Mouse (Mus musculus): ENCODE results near the gene Gm17660. TPM values are rescaled to one million over a fixed set of nuclear protein-coding genes. Genes with fewer than 3 reads are reported as not detected.

Gene Gm17660
- total and polyA plus RNA-seq, 2 experiments from 2014 or later: 1.1 TPM; not detected in 1

DNA sequence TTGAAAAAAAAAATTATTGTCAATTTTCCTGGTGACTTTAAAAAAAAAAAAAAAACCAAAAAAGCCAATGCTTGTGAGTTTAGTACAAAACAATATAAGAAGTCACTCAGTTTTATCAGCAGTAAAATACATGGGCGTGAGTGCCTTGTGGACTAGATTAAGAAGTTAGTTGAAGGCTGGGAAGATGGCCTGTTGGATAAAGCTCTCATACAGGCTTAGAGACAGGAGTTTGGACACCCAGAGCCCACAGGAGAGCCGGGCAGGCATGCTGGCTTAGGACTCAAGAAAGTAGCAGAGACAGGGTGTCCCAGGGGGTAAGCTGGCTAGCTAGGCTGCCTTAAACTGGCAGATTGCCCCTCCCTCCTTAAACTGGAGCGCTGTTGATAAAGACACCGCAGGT lies 22.5 kb downstream of the Gm17660 start:
- H3K4me3 ChIP-seq (ENCODE audit: low read depth, low read length): no peak overlapping the region
- no peak overlapping the region for H3K4me2 ChIP-seq (ENCODE audit: low read depth, low read length, poor library complexity, severe bottlenecking)
- ATAC-seq (ENCODE audit: low FRiP score) (no peak), DNase-seq (ENCODE audit: low spot score) (no peak)
- H3K9me3 ChIP-seq (ENCODE audit: low read length): no peaks in the 10 kb centered on the region
- WGBS: 96% methylated on average over 4 of the region's 4 CpGs
- no peak overlapping the region for H3K27ac ChIP-seq (ENCODE audit: low read depth, low read length)
- H3K27me3 ChIP-seq (ENCODE audit: insufficient read depth, low read length): no peaks in the 10 kb centered on the region
- H3K36me3 ChIP-seq (ENCODE audit: insufficient read depth, low read length): peaks cover 16% of the 10 kb centered on the region
- no peak for TF ChIP-seq CTCF (IDR thresholded peaks at IDR 0.05)
- H3K9ac ChIP-seq (replicated peaks; ENCODE audit: low read length, poor library complexity, severe bottlenecking): no peak overlapping the region
- H3K4me1 ChIP-seq (ENCODE audit: insufficient read depth, low read length): no peaks in the 10 kb centered on the region

DNA sequence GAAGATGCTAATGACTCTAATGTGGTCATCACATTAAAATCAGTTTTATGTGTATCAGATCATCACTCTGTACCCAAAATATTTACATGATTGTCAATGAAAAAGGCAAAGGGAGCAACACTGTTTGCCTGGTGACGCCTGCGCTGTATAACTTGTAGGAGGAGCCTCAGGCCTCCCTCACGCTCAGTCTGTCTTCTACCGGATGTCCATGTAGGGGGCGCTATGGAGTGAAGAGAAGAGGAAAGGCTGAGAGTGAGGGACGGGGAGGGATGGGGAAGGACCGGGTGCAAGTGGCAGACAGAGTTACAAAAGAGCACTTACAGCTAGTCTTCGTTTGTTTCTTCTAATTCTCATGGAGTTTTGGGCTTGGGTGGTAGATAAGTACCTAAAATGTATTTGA lies 24.5 kb downstream of the Gm17660 start:
- Histone ChIP-seq H3K4me1 (ENCODE audit: insufficient read depth, low read length) (no peaks in the 10 kb centered on the region), H3K36me3 (ENCODE audit: insufficient read depth, low read length) (peaks cover 12% of the 10 kb centered on the region; the same call in 1 of the 2 replicates), H3K4me2 (ENCODE audit: low read depth, low read length, poor library complexity, severe bottlenecking) (no peak overlapping the region), H3K9me3 (ENCODE audit: low read length) (no peaks in the 10 kb centered on the region), H3K4me3 (ENCODE audit: low read depth, low read length) (no peak overlapping the region), H3K27ac (ENCODE audit: low read depth, low read length) (no peak overlapping the region), H3K27me3 (ENCODE audit: insufficient read depth, low read length) (no peaks in the 10 kb centered on the region), H3K9ac (replicated peaks; ENCODE audit: low read length, poor library complexity, severe bottlenecking) (no peak overlapping the region)
- ATAC-seq (ENCODE audit: low FRiP score): no peak
- WGBS: 63% methylated on average over 8 of the region's 8 CpGs
- TF ChIP-seq CTCF (IDR thresholded peaks at IDR 0.05): peak; percentile 54
- no peak for DNase-seq (ENCODE audit: low spot score)

DNA sequence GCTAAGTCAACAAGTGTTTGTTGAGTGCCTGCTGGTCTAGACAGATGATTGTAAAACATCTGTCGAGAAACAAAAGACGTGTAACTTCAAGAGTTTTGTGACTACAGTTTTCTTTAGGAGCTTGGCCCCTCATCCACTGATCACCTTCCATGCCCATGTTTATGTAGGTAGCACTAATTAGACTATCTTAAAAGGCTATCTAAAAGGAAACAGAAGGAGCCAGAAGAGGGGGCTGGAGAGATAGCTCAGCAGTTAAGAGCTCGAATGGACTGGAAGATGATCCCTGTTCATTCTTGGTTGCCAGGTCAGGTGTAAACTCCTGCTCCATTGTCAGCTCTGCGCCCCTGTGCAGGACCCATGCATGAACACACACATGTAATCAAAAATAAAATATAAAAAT lies 29.3 kb downstream of the Gm17660 start:
- Histone ChIP-seq H3K9me3 (ENCODE audit: low read length) (no peaks in the 10 kb centered on the region), H3K27me3 (ENCODE audit: insufficient read depth, low read length) (no peaks in the 10 kb centered on the region), H3K27ac (ENCODE audit: low read depth, low read length) (no peak overlapping the region), H3K36me3 (ENCODE audit: insufficient read depth, low read length) (peaks cover 12% of the 10 kb centered on the region; the same call in 1 of the 2 replicates), H3K4me2 (ENCODE audit: low read depth, low read length, poor library complexity, severe bottlenecking) (peak overlapping the region; percentile 61; the same call in 1 of the 2 replicates), H3K4me3 (ENCODE audit: low read depth, low read length) (no peak overlapping the region), H3K9ac (replicated peaks; ENCODE audit: low read length, poor library complexity, severe bottlenecking) (no peak overlapping the region; the same call in 1 of the 2 replicates), H3K4me1 (ENCODE audit: insufficient read depth, low read length) (peaks cover 4% of the 10 kb centered on the region; the same call in 1 of the 2 replicates)
- ATAC-seq (ENCODE audit: low FRiP score): no peak
- 61% methylated on average over 4 of the region's 4 CpGs for WGBS
- peak; percentile 44 for TF ChIP-seq CTCF (IDR thresholded peaks at IDR 0.05)
- no peak for DNase-seq (ENCODE audit: low spot score)

DNA sequence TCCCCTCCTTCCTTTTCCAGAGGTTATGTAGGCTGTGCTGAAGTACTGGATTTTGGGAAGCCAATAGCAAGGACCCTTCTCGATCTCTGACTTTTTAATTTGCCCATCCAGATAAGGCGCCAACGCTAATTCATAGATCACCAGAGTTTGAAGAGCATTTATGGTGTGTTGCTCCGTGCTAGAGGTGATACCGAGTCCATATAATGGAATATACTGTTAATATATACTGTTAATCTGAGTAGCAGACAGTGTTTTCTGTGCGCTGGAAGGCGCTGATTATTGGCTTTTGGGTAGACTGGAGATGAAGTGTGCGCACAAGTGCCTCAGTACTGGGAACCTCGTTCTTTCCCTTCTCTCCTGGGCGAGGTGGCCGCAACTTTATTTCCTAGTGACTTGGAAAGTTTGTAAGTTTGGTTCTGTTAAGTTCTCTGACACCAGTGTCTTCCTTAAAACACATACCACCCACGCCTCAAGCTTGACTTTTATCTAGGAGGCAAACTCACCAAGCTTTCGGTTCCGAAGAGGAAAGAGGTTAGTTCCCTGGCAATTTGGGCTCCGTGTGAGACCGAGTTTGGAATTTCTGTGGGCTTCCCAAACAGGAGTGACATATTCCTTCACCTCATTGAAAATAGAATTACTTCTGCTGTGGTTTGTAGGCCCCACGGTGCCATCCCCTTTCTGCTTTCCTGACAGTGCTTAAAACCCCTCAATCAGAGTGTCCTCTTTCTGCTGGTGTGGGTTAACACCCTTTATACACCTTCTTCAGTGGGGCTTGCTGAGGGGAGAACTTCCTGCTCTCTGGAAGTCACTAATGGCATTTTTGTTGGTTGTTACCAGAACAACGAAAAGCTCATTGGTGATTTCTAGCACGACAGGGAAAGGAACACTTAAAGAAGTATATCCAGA lies 30.0 kb downstream of the Gm17660 start:
- Histone ChIP-seq H3K9me3 (ENCODE audit: low read length) (no peaks in the 10 kb centered on the region), H3K4me1 (ENCODE audit: insufficient read depth, low read length) (peaks cover 4% of the 10 kb centered on the region; the same call in 1 of the 2 replicates), H3K27ac (ENCODE audit: low read depth, low read length) (peak overlapping the region; percentile 76), H3K4me2 (ENCODE audit: low read depth, low read length, poor library complexity, severe bottlenecking) (peak overlapping the region; percentile 61), H3K36me3 (ENCODE audit: insufficient read depth, low read length) (peaks cover 12% of the 10 kb centered on the region; the same call in 1 of the 2 replicates), H3K9ac (replicated peaks; ENCODE audit: low read length, poor library complexity, severe bottlenecking) (peak overlapping the region; percentile 84), H3K4me3 (ENCODE audit: low read depth, low read length) (peak overlapping the region; percentile 82), H3K27me3 (ENCODE audit: insufficient read depth, low read length) (no peaks in the 10 kb centered on the region)
- no peak for TF ChIP-seq CTCF (IDR thresholded peaks at IDR 0.05)
- DNase-seq (ENCODE audit: low spot score) (peak; percentile 14), ATAC-seq (ENCODE audit: low FRiP score) (no peak)
- WGBS: 12% methylated on average over 19 of the region's 19 CpGs

DNA sequence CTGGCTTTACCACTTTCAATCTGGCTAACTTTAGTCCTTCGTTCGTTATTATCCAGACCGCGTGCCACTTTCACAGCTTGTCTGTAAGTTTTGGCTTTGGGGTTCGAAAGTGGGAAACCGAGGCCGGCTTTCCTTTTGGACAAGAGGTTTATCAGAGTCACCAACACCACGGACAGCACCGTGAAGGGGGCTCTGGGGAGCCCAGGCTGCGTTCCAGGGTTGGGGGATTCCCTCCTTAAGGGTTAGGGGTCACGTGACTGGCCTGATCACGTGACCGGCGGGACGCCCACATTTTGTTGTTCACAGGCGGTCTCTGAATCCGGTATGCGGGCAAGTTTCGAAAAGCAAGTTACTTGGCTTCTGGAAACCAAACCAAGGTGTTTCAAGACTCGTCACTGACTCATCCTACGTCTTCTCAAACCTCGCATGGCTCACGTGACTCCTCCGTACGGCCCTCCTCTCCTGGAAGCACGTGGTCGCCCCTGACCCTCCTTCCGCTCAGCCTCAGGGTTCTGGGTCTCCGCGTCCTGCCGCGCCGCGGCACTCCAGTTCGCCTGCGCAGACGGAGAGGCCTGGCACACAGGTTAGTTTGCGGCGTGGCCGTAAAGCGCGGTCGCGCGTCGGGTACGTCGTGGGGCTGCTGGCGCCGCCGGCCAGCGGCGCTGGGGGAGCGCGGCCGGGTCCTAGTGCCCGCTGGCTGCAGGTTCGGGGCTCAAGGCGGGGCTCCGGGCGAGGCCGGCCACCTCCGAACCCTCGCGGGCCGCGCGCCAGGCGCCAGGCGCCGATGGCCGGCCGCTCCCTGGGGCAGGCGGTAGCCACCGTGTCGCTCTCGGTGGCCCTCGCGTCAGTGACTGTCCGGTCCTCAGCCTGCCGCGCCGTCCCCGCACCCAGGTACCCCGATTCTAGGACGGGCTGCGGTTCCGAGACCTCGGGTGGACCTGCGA lies 30.9 kb downstream of the Gm17660 start, which contains the start of gene Nudt9:
Gene Nudt9, plus strand, starts transcription at position 51 of the 944 bp plus-strand sequence.
- Histone ChIP-seq H3K27me3 (ENCODE audit: insufficient read depth, low read length) (no peaks in the 10 kb centered on the region), H3K4me1 (ENCODE audit: insufficient read depth, low read length) (peaks cover 4% of the 10 kb centered on the region; the same call in 1 of the 2 replicates), H3K36me3 (ENCODE audit: insufficient read depth, low read length) (peaks cover 6% of the 10 kb centered on the region; the same call in 1 of the 2 replicates), H3K9me3 (ENCODE audit: low read length) (no peaks in the 10 kb centered on the region), H3K4me2 (ENCODE audit: low read depth, low read length, poor library complexity, severe bottlenecking) (peak within 1 kb of the TSS; percentile 61), H3K4me3 (ENCODE audit: low read depth, low read length) (peak within 1 kb of the TSS; percentile 82), H3K27ac (ENCODE audit: low read depth, low read length) (peak within 1 kb of the TSS; percentile 76), H3K9ac (replicated peaks; ENCODE audit: low read length, poor library complexity, severe bottlenecking) (peak within 1 kb of the TSS; percentile 84)
- WGBS: 5% methylated on average over 86 of the region's 90 CpGs
- ATAC-seq (ENCODE audit: low FRiP score) (peak; percentile 98), DNase-seq (ENCODE audit: low spot score) (peak; percentile 98)
- TF ChIP-seq CTCF (IDR thresholded peaks at IDR 0.05): peak; percentile 20; the same call in 1 of the 2 replicates
